Mouse (Mus musculus) kidney, postnatal 10 days (tissue): ENCODE measurements around the gene Trpm5.

Experiments
- DNase-seq: peaks from one replicate; pipeline ENCODE4 v3.0.0; 2021; ENCODE audit warnings: mixed read lengths

Gene Trpm5

DNA sequence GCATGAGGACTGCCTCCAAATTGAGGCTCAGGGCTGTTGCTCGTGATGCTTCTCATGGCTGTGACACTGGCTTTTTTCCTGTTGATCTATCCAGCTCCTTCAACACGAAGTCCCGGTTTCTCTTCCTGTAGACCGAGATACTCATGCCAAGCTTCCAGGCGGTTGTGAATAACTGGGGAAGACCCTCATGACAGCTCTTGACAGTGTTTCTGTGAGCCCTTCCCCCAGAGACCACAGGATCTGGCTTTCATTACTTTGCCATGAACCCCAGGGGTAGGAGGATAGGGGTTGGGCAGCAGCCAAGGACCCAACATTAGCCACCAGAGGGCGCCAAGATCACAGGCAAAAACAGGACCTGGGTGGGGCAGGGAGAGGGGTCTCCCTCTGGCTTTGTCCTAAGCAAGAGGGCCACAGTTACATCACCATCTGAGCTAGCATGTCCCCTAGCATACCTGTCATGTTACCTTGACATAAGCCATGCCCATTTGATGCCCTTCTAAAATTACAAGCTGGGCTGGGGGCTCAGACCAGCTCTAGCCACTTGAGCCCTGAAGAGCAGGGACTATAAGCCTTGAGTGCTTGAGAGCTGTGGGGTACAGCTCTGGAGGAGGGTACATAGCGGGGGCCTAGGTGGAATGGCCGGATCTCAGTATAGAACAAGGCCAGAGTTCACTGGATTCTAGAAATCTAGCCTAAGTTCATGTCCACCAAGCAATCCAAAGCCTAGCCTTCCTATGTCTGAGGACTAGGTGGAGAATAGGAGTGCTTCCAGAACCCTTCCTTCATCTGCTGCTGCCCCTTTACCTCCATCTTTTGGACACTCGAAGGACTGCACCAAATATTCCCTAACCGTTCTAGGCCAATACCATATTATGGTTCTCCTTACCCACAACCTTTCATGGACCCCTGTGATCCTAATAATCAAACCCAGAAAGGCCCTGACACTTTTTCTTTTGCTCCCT is at the start of gene Trpm5:
Gene Trpm5, minus strand, starts transcription at position 51 of the 962 bp plus-strand sequence.
- peak; percentile 80 for DNase-seq

DNA sequence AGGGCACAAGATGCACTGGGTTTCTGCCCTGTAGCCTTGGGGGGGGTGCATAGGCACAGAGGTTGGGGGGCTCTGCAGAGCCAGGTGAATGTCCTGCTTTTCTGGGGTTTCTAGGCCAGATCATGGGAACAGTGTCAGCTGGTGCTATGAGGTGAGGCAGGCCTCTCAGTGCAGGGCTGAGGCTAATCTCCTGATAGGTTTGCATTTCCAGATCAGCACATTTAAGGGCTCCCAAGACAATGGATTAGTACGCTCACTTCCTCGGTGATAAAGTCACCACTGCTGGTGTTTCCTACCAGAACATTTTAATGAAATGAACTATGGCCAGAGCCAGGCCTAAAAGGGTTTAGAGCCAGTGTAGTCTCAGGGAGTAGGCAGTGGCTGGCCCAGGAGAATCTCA is 48.2 kb upstream of the Trpm5 start:
- DNase-seq: no peak

- no peak for DNase-seq
These were observed 45.5 kb upstream of the Trpm5 start for GRCm38 (mm10) chr7:143139932-143140331.

- DNase-seq: peak; percentile 80
These were observed 44.3 kb upstream of the Trpm5 start for GRCm38 (mm10) chr7:143138789-143139188.

DNA sequence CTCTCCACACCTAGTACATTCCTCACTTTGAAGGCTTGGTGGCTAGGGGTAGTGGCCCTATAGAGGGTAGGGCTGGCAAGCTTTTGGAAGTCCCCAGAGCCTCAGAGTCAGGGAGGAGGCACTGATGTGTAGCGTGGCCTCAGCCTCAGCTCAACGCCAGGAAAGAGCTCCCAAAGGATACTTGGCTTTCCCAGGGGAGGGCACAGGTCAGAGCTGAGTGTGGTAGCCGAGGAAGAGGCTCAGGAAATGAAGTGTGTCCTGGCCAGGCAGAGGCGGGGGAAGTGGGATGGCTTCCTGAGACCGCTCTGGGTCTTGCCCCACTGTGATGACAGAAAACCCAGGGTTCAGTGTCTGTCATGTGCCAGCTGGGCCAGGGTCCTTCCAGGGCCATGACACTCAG is 42.1 kb upstream of the Trpm5 start:
- DNase-seq: peak; percentile 32

DNA sequence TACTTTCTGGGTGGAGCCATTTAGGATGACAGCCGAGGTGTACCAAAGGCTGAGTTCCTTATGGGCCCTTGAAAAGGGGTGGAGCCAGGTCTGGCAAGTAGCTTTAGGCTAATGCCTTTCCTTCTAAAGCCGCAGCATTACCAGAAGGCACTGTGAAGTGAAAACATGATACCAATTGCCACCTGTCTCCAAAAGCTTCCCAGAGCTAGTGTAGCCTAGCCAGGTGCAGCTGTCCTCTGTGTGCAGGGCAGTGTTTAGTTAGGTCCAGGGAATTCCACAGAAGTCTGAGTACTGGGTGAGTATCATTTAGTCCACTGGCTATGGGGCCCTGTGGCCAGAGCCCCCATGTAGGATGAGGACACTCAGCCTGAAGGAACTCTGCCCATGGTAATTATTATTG is 41.7 kb upstream of the Trpm5 start:
- no peak for DNase-seq

DNA sequence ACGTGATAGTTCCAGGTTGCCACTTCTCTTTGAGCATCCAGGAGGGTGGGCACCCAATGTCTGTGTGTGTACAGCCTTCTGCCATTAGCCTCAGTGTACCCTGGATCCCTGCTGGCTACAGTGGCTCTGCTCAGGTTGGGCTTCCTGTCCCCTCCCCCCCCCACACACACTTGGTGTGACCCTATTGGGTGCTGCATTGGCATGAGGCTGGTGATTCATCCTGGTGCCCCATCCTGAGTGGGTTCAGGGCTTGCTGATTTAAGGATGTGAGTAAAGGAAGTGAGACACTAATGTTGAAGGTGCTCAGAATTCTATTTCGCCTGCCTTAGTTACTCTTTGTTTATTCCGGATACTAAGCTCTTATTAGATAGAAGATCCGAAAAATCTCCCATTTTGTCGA is 38.4 kb upstream of the Trpm5 start:
- DNase-seq: no peak

DNA sequence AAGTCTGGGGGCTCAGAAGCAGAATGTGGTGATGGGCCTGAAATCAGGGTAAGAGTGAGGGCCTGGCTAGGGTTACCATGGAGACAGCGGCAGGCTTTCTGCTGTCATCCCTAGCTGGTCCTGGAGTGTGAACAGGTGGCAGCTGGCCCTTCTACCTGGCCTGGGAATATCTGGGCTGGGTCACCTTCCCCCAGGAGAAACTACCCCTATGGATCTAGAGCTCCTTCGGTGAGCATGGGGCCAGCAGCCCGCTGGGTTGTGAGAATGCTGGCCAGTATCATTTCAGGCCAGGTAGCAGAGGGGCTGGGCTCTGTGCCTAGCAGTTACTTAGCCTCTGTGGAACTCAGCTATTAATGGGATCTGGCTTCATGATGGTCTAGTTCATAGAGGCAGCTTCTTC is 30.5 kb upstream of the Trpm5 start:
- no peak for DNase-seq

DNA sequence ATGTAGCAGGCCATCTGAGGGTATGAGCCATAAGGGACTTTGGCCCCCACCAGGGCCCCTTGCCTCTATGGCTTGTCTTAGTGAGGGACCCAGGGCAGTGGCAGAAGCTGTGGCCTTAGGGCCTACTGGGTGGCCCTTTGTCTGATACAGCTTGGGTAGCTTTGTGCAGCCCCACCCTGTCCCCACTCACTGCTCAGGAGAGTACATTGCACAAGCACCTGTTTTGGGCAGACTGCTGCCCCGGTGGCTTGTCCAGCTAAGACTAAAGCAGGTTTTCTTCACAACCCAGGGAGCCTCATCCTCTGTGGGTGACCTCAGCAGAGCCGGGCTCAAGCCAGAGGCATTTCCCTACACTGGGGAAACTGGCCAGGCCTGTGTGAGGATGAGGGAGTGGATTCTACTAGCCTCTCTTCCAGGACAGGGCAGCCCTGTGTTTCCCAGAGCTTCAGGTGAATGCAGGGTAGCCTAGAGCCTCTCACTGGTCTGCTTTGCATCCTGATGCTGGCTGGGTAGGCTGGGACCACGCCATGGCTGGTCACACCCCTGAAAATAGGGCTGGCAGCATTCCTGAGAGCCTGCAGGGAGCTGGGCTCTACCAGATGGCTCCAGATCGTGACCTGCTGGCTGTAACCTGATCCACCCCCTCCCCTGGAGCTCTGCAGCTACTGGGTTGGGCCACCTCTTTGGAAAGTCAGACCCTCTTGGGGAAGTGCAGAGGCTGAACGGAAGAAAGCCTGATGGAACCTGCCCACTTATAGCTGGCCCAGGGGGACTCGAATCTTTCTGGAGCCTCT is 29.6 kb upstream of the Trpm5 start:
- DNase-seq: peak; percentile 76

- DNase-seq: no peak
These were observed 27.7 kb upstream of the Trpm5 start for GRCm38 (mm10) chr7:143122191-143122590.

- no peak for DNase-seq
These were observed 25.4 kb upstream of the Trpm5 start for GRCm38 (mm10) chr7:143119826-143120225.

- DNase-seq: no peak
These were observed 25.0 kb upstream of the Trpm5 start for GRCm38 (mm10) chr7:143119407-143119806.

GRCm38 (mm10) chr7:143116521-143116920 is 22.1 kb upstream of the Trpm5 start:
- DNase-seq: no peak

DNA sequence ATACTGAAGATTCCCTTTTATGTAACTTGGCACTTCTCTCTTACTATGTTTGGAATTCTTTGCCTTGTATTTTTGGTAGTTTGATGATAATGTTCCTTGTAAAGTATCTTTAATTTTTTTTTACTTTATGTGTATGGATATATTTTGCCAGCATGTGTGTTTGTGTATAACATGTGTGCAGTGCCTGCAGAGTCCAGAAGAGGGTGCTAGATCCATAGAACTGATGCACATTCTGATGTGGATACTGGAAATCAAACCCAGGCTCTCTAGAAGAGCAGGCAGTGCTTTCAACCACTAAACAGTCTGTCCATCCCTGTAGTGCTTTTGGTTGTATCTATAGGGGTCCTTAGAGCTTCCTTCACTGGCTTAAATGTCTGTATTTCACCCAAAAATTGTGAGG is 20.3 kb upstream of the Trpm5 start:
- no peak for DNase-seq

GRCm38 (mm10) chr7:143112395-143112794 is 18.0 kb upstream of the Trpm5 start:
- no peak for DNase-seq

- DNase-seq: no peak
These were observed 17.3 kb upstream of the Trpm5 start for GRCm38 (mm10) chr7:143111719-143112118.

- no peak for DNase-seq
These were observed 16.4 kb upstream of the Trpm5 start for GRCm38 (mm10) chr7:143110803-143111202.

- no peak for DNase-seq
These were observed 15.3 kb upstream of the Trpm5 start for GRCm38 (mm10) chr7:143109696-143110095.

DNA sequence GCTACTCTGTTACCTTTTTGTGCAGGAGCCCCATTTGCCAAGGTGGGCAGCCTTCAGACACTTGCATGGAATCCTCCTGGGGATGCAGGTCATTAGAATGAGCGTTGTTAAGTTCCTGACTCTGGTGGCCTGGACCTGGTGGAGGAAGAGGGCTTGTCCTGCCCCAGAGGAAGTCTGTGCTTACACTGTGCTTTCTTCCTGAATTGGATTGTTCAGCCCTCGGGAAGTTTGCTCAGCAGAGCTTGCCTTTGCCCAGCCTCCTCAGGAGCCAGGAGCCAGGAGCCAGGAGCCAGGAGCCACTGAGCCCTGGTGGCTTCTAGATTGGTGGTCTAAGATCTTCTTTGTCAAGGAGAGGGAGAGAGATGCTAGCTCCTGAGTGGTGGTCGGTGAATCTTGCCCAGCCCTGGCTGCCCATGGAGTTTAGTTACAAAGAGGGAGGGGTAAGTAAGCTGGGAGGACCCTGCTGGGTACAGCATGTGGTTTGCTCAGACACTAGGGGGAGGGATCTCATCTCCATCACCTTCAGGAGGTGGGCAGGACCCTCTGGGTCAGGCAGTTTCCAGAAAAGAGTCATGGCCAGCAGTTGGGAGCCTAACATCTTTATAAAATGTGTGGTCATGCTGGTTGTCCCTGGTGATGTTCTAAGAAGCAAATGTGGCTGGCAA is 14.7 kb upstream of the Trpm5 start:
- no peak for DNase-seq

DNA sequence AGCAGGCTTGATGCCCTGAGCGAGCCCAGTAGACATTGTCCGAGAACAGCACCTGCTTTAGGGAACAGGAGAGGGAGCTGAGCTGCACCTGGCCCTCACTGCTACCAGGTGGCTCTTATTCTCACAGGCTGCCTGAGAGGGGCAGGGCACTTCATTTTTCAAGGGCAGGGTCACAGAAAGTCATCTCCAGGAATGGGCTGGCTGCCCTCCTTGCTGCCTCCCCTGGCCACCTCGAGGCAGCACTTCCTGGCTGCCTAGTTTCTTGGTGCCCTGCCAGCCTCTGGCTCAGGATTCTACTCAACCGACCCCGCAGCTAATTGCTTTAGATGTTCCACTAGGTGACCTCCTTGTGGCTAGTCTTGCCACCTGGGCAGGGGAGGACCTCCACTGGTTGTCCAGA is 13.8 kb upstream of the Trpm5 start:
- peak; percentile 74 for DNase-seq

GRCm38 (mm10) chr7:143106672-143107465 is 12.4 kb upstream of the Trpm5 start:
- DNase-seq: peak; percentile 82

DNA sequence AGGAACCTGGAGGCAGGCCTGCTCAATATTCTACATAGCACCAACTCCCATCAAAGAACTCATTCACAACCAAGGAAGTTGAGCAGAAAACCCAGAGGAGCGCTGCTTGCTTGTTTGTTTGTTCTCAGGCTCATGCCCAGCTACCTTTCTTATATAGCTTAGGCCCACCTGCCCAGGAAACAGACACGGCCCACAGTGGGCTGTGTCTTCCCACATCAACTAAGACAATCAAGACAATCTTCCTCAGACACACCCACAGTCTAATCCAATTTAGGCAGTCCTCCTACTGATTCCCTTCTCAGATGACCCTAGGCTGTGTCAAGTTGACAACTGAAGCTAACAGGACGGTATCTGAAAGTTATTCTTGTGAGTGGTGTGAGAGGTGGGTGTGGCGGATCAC is 11.6 kb upstream of the Trpm5 start, which contains the start of gene Kcnq1:
Gene Kcnq1, plus strand, starts transcription at position 301 of the 400 bp plus-strand sequence.
- no peak for DNase-seq
